Mouse (Mus musculus) neural tube, embryonic 13.5 days (tissue): ENCODE measurements around the gene Shisal2a. TPM values are rescaled to one million over a fixed set of nuclear protein-coding genes. Genes with fewer than 3 reads are reported as not detected.

Experiments
- ATAC-seq: fragments of 200-750 bp; cut with Nextera tagmentation; 2 replicates; pipeline ENCODE4 v1.8.0; 2017; ENCODE audit warnings: low read depth, mild to moderate bottlenecking, moderate TSS enrichment, moderate library complexity
- H3K27ac ChIP-seq: fragments of 300-500 bp; sonication (generic); replicated peaks from 2 replicates; pipeline ENCODE4 v1.5.1; 2015; ENCODE audit warnings: moderate library complexity, mild to moderate bottlenecking, inconsistent platforms
- H3K27me3 ChIP-seq: fragments of 300-500 bp; sonication (generic); 2 replicates; pipeline ENCODE4 v1.6.1; 2015; ENCODE audit warnings: mild to moderate bottlenecking, inconsistent platforms
- H3K36me3 ChIP-seq: fragments of 300-500 bp; sonication (generic); 2 replicates; pipeline ENCODE4 v1.6.1; 2015; ENCODE audit warnings: mild to moderate bottlenecking, inconsistent platforms
- H3K4me1 ChIP-seq: fragments of 300-500 bp; sonication (generic); replicated peaks from 2 replicates; pipeline ENCODE4 v1.6.1; 2015; ENCODE audit warnings: inconsistent platforms
- H3K4me2 ChIP-seq: fragments of 300-500 bp; sonication (generic); 2 replicates; pipeline ENCODE4 v1.6.1; 2015; ENCODE audit warnings: inconsistent platforms, mild to moderate bottlenecking, moderate library complexity
- H3K4me3 ChIP-seq: fragments of 300-500 bp; sonication (generic); 2 replicates; pipeline ENCODE4 v1.5.1; 2015; ENCODE audit warnings: mild to moderate bottlenecking, inconsistent platforms
- H3K9ac ChIP-seq: fragments of 300-500 bp; sonication (generic); 2 replicates; pipeline ENCODE4 v1.6.1; 2015; ENCODE audit warnings: moderate library complexity, mild to moderate bottlenecking, inconsistent platforms
- H3K9me3 ChIP-seq: fragments of 300-500 bp; sonication (generic); 2 replicates; pipeline ENCODE4 v1.6.1; 2016; ENCODE audit warnings: inconsistent platforms
- WGBS: fragments of 180-500 bp; shearing (Covaris S2); methylation state at CpG from one replicate; pipeline ENCODE4 v1.1.7; 2015; 5-methylcytosine and 5-hydroxymethylcytosine counted together
- polyA plus RNA-seq: library from polyadenylated mRNA; unstranded; fragments of >200 nt; fragmentation: Nextera tagmentation; extraction: Ambion mirVana; gene quantifications from 2 replicates; pipeline ENCODE4 v1.2.1, GENCODE M21; 2015

Gene Shisal2a
- polyA plus RNA-seq, 1 experiment from 2014 or later: 4.0 TPM

GRCm38 (mm10) chr4:108400395-108400794 is 17.2 kb upstream of the Shisal2a start:
- Histone ChIP-seq H3K9ac (no peak overlapping the region), H3K4me2 (no peak overlapping the region), H3K27ac (no peak overlapping the region), H3K9me3 (no peaks in the 10 kb centered on the region), H3K4me3 (no peak overlapping the region), H3K4me1 (no peaks in the 10 kb centered on the region), H3K36me3 (peaks cover 17% of the 10 kb centered on the region), H3K27me3 (no peaks in the 10 kb centered on the region)
- 90% methylated on average over 10 of the region's 10 CpGs for WGBS
- ATAC-seq: no peak

- no peak overlapping the region for H3K4me2 ChIP-seq
- no peaks in the 10 kb centered on the region for H3K36me3 ChIP-seq
- H3K27me3 ChIP-seq: no peaks in the 10 kb centered on the region
- no peak overlapping the region for H3K27ac ChIP-seq
- no peak overlapping the region for H3K4me3 ChIP-seq
- no peaks in the 10 kb centered on the region for H3K4me1 ChIP-seq
- H3K9me3 ChIP-seq: no peaks in the 10 kb centered on the region
- no peak for ATAC-seq
- no peak overlapping the region for H3K9ac ChIP-seq
Observed at GRCm38 (mm10) chr4:108394236-108394635, 11.1 kb upstream of the Shisal2a start.

- Histone ChIP-seq H3K9ac (no peak overlapping the region), H3K4me1 (peaks cover 16% of the 10 kb centered on the region), H3K9me3 (no peaks in the 10 kb centered on the region), H3K4me3 (no peak overlapping the region), H3K27me3 (no peaks in the 10 kb centered on the region), H3K36me3 (no peaks in the 10 kb centered on the region), H3K27ac (no peak overlapping the region), H3K4me2 (no peak overlapping the region)
- WGBS: 80% methylated on average over 2 of the region's 2 CpGs
- no peak for ATAC-seq
Observed at GRCm38 (mm10) chr4:108392558-108392957, 9.4 kb upstream of the Shisal2a start.

- Histone ChIP-seq H3K9ac (no peak overlapping the region), H3K27ac (no peak overlapping the region), H3K9me3 (no peaks in the 10 kb centered on the region), H3K4me3 (no peak overlapping the region), H3K27me3 (no peaks in the 10 kb centered on the region), H3K4me2 (no peak overlapping the region), H3K4me1 (peaks cover 22% of the 10 kb centered on the region), H3K36me3 (no peaks in the 10 kb centered on the region)
- WGBS: 81% methylated on average over 5 of the region's 5 CpGs
- ATAC-seq: no peak
Observed at GRCm38 (mm10) chr4:108391124-108391523, 8.0 kb upstream of the Shisal2a start.

- ATAC-seq: no peak
Observed at GRCm38 (mm10) chr4:108388741-108389140, 5.6 kb upstream of the Shisal2a start.

GRCm38 (mm10) chr4:108387681-108388253 is 4.6 kb upstream of the Shisal2a start:
- Histone ChIP-seq H3K36me3 (no peaks in the 10 kb centered on the region), H3K4me2 (peak overlapping the region; percentile 63), H3K4me3 (peak overlapping the region; percentile 36), H3K9ac (peak overlapping the region; percentile 69), H3K4me1 (peaks cover 31% of the 10 kb centered on the region), H3K27me3 (peaks cover 27% of the 10 kb centered on the region), H3K27ac (peak overlapping the region; percentile 81), H3K9me3 (no peaks in the 10 kb centered on the region)
- ATAC-seq: peak; percentile 54
- WGBS: 6% methylated on average over 18 of the region's 18 CpGs

More at GRCm38 (mm10) chr4:108388741-108389140, 5.6 kb upstream of the Shisal2a start:
- H3K36me3 ChIP-seq: no peaks in the 10 kb centered on the region
- H3K9ac ChIP-seq: no peak overlapping the region
- no peak overlapping the region for H3K4me3 ChIP-seq
- no peaks in the 10 kb centered on the region for H3K9me3 ChIP-seq
- peaks cover 18% of the 10 kb centered on the region for H3K27me3 ChIP-seq
- H3K4me1 ChIP-seq: peaks cover 25% of the 10 kb centered on the region
- WGBS: 58% methylated on average over 3 of the region's 3 CpGs
- H3K4me2 ChIP-seq: no peak overlapping the region
- no peak overlapping the region for H3K27ac ChIP-seq

- H3K9me3 ChIP-seq: no peaks in the 10 kb centered on the region
- H3K4me2 ChIP-seq: peak overlapping the region; percentile 63
- peak overlapping the region; percentile 69 for H3K9ac ChIP-seq
- H3K36me3 ChIP-seq: no peaks in the 10 kb centered on the region
- H3K4me1 ChIP-seq: peaks cover 31% of the 10 kb centered on the region
- H3K27me3 ChIP-seq: peaks cover 34% of the 10 kb centered on the region
- 0 out of 2 replicates have a peak overlapping the region, but pooled peaks have one; percentile 36 for H3K4me3 ChIP-seq
- peak overlapping the region; percentile 81 for H3K27ac ChIP-seq
- peak; percentile 38; the same call in 1 of the 2 replicates for ATAC-seq
- 42% methylated on average over 4 of the region's 4 CpGs for WGBS
Observed at GRCm38 (mm10) chr4:108387106-108387505, 4.0 kb upstream of the Shisal2a start.

GRCm38 (mm10) chr4:108386087-108386486 is 2.9 kb upstream of the Shisal2a start:
- H3K27ac ChIP-seq: no peak overlapping the region
- no peak overlapping the region for H3K4me3 ChIP-seq
- H3K36me3 ChIP-seq: no peaks in the 10 kb centered on the region
- H3K9ac ChIP-seq: no peak overlapping the region
- no peaks in the 10 kb centered on the region for H3K9me3 ChIP-seq
- no peak overlapping the region for H3K4me2 ChIP-seq
- ATAC-seq: no peak
- peaks cover 37% of the 10 kb centered on the region for H3K27me3 ChIP-seq
- peaks cover 31% of the 10 kb centered on the region for H3K4me1 ChIP-seq
- WGBS: 21% methylated on average over 1 of the region's 1 CpGs

GRCm38 (mm10) chr4:108380146-108380545 is 3.0 kb downstream of the Shisal2a start:
- no peak for ATAC-seq
- no peak overlapping the region for H3K4me2 ChIP-seq
- H3K4me1 ChIP-seq: peaks cover 12% of the 10 kb centered on the region; the same call in 1 of the 2 replicates
- no peaks in the 10 kb centered on the region for H3K9me3 ChIP-seq
- H3K27me3 ChIP-seq: peaks cover 32% of the 10 kb centered on the region
- no peaks in the 10 kb centered on the region for H3K36me3 ChIP-seq
- no peak overlapping the region for H3K27ac ChIP-seq
- 31% methylated on average over 1 of the region's 1 CpGs for WGBS
- H3K4me3 ChIP-seq: no peak overlapping the region
- H3K9ac ChIP-seq: no peak overlapping the region

- H3K27ac ChIP-seq: no peak overlapping the region
- H3K4me2 ChIP-seq: no peak overlapping the region
- WGBS: 91% methylated on average over 3 of the region's 3 CpGs
- H3K4me3 ChIP-seq: no peak overlapping the region
- no peak overlapping the region for H3K9ac ChIP-seq
- peaks cover 26% of the 10 kb centered on the region for H3K27me3 ChIP-seq
- ATAC-seq: no peak
- H3K9me3 ChIP-seq: no peaks in the 10 kb centered on the region
- no peaks in the 10 kb centered on the region for H3K36me3 ChIP-seq
- H3K4me1 ChIP-seq: peaks cover 12% of the 10 kb centered on the region; the same call in 1 of the 2 replicates
Observed at GRCm38 (mm10) chr4:108379476-108379875, 3.7 kb downstream of the Shisal2a start.

- no peaks in the 10 kb centered on the region for H3K36me3 ChIP-seq
- H3K4me2 ChIP-seq: no peak overlapping the region
- H3K27me3 ChIP-seq: no peaks in the 10 kb centered on the region
- no peak overlapping the region for H3K9ac ChIP-seq
- WGBS: 88% methylated on average over 3 of the region's 3 CpGs
- no peak for ATAC-seq
- no peak overlapping the region for H3K4me3 ChIP-seq
- H3K9me3 ChIP-seq: no peaks in the 10 kb centered on the region
- H3K27ac ChIP-seq: no peak overlapping the region
- no peaks in the 10 kb centered on the region; the same call in 1 of the 2 replicates for H3K4me1 ChIP-seq
Observed at GRCm38 (mm10) chr4:108372166-108372565, 11.0 kb downstream of the Shisal2a start.

- no peak for ATAC-seq
- no peak overlapping the region for H3K27ac ChIP-seq
- H3K27me3 ChIP-seq: no peaks in the 10 kb centered on the region
- H3K9ac ChIP-seq: no peak overlapping the region
- no peaks in the 10 kb centered on the region for H3K36me3 ChIP-seq
- H3K9me3 ChIP-seq: no peaks in the 10 kb centered on the region
- WGBS: 84% methylated on average over 3 of the region's 3 CpGs
- H3K4me2 ChIP-seq: no peak overlapping the region
- no peak overlapping the region for H3K4me3 ChIP-seq
- H3K4me1 ChIP-seq: no peaks in the 10 kb centered on the region; the same call in 1 of the 2 replicates
Observed at GRCm38 (mm10) chr4:108371421-108371820, 11.7 kb downstream of the Shisal2a start.

GRCm38 (mm10) chr4:108370409-108370808 is 12.7 kb downstream of the Shisal2a start:
- WGBS: 64% methylated on average over 4 of the region's 4 CpGs
- H3K9ac ChIP-seq: no peak overlapping the region
- no peaks in the 10 kb centered on the region; the same call in 1 of the 2 replicates for H3K4me1 ChIP-seq
- no peaks in the 10 kb centered on the region for H3K36me3 ChIP-seq
- no peak overlapping the region for H3K4me2 ChIP-seq
- no peaks in the 10 kb centered on the region for H3K27me3 ChIP-seq
- ATAC-seq: no peak
- no peaks in the 10 kb centered on the region for H3K9me3 ChIP-seq
- no peak overlapping the region for H3K27ac ChIP-seq
- no peak overlapping the region for H3K4me3 ChIP-seq
